Mouse (Mus musculus): ENCODE data around the gene Tmem128.

Gene Tmem128

DNA sequence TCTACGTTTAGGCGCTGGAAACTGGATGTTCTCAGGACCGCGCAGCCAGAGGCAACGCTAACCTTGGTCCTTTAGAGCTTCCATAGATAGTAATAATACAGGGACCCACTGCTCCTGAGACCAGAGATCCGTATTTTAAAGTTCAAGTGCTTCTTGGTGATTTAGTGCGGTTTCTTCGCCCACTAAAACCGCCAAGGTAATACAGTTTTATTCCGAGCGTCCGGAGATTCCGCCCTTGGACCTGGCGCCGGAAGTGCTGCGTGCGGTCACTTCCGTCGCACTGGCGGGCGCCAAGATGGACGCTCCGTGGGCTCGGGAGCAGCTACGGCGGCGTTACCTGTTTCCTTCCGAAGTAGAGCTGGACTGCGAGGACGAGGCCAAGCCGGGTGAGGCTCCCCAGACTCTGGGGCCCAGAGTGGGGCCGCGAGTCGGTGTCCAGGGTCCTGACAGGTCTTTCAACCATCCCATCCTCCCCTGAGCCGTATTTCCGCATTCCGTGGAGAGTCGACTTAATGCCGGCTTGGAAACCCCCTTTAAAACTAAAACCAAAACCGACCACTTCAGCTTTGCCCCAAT lies at the start of gene Tmem128:
Tmem128 (plus strand) TSS at position 79 of the 576 bp plus-strand sequence.
- peak; percentile 80 to 83 for DNase-seq

DNA sequence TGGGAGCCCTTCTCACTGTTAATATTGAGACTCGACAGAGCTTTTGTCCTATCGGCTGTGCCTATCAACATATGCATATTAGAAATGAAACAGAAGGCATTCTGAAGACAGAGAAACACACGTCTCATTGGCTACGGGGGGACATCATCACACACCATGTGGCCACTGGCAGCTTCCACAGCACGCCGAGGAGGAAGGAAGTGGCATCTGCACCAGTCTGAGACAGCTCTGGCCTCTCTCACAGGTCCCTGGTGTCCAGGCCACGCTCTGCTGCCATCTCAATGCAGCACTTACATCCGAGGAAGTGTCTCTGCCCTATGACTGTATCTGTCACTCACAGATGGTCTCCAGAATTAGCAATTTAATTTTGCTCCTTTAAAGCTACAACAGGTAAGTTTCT lies 48.3 kb upstream of the Tmem128 start:
- DNase-seq = no peak

DNA sequence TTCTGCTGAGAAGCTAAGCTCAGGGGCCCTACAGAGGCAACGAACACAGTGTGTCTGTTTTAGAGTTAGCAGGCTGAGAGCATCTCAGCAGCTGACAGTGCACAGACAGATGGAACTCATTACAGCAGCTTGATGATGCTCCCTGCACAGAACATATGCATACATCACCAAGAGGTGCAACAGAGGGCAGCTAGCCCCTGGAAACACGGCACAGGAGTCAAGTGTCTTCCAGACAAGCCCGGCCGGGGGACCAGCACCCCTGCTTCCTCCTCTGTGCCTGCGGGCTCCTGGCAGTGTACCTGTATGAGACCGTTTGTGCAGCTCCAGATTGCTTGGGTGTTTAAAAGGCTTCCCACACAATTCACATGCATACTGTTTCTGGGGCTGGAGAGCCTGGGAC lies 47.0 kb upstream of the Tmem128 start:
- no peak for DNase-seq

DNA sequence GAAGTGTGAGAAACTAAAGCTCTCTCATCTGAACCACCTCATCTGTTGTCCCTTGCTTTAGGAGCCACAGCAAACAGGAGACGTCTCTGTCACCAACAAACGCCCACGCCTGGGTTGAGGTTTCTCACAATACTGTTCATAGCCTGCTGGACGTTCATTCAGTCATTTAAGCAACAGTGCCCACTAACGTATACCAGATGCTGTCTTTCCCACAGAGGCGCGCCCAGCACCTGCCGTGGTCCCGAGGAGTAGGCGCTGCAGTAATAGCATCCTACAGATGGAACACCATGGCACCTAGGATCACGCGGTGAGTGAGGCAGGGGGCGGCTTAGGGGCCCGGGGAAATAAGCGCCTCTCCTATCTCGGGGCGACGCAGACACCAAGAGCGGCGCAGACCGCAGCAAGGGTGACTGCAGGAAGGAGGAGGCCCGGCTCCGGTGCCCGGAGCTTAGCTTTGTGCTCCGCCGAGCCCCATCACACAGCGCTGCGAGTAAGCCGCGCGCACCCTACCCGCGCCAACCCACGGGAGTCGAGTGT lies 40.1 kb upstream of the Tmem128 start:
- DNase-seq = no peak

DNA sequence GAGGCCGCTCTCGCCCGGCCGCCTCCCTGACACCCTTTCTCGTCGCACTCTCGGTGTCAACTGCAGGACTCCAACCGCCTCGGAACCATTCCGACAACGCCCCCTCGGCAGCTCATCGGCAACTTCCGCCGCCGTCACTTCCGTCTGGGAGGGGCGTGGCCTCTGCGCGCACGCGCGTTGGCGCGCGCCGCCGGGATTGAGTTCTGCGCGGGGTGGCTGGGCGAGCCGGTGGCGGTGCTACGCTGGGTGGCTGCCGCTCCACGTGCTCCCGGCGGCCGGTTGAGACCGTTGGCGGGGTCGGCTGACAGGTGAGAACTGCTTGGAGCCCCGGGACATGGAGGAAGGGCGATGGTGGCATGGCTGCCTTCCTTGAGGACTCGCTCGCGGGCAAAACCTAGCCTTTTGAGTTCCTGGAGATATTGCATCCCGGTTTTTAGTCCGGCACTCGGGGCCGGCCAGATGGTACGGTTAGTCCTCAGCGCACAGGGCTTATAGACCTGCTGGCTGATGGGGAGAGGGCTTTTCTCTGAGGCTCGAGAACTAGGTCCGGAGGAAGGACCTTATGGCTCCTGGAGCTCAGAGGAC lies 39.6 kb upstream of the Tmem128 start, which contains the start of the genes Zbtb49 and Lyar:
Zbtb49 (minus strand) TSS at position 130 of the 585 bp plus-strand sequence.
Lyar (plus strand) TSS at position 143 of the 585 bp plus-strand sequence.
- DNase-seq = peak; percentile 97

DNA sequence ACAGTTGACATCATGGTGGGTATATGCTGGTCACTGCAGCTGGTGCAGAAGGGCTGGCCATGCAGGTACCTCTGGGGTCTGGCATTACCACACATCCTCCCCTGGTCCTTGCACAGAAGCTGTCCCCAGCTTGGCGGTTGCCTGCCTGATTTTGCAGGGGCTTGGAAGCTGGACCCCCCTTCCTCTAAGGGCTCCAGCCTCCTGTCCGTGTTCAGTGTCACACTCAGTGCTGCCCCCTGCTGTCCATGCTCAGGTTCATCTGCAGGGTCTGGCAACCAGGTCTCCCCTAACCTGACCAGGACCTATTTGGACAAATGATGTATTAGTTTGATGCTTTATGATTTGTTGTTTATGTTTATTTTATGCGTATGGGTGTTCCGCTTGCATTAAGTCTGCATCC lies 24.6 kb upstream of the Tmem128 start:
- DNase-seq = peak; percentile 77 to 81

GRCm38 (mm10) chr5:38236627-38237026 lies 23.4 kb upstream of the Tmem128 start:
- no peak for DNase-seq

DNA sequence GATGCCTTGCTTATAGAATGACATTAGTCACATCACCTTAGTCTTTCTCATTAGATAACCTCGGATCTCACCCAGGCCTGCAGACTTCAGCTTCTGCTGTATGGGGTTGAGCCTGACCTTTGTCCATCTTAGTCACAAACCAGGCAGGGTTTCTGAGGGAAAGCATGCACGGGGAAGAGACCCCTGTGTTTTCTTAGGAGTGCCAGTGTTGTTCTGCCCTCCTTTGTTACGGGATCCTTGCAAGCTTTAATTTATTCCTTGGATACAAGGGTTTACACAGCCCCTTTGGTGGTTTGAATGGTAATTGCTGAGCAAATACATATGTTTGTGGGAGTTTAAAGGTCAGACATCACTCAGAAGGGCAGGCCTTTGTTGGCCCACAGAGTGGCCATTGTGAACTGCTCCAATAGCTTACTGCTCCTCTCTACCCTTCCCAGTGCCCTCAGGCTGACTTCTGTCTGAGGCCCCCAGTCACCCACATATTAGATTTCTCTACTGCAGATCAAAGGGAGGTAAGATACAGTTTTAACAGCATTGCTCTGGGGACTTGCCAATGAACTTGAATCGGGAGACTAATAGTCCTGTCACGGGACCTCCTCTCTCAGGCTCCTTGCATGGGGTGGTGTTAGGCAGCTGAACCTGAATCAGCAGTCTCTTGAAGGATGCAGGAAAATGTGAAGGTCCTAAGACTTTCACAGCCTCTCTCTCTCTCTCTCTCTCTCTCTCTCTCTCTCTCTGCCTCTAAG lies 19.1 kb upstream of the Tmem128 start:
- no peak for DNase-seq

DNA sequence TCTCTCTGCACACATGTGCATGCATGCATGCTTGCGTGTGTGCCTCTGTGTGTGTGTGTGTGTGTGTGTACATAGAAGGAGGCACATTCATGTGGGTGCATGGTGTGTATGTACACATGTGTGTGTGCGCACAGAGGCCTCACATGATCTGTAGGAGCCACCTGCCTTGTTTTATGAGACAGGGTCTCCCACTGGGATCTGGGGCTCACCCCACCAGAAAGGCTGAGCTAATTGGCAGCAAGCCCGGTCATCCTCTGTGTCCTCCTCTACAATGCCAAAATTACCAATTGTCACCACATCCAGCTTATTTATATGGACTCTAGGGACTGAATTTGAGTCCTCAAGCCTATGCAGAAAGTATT lies 18.5 kb upstream of the Tmem128 start:
- DNase-seq = peak; percentile 69 to 75

DNA sequence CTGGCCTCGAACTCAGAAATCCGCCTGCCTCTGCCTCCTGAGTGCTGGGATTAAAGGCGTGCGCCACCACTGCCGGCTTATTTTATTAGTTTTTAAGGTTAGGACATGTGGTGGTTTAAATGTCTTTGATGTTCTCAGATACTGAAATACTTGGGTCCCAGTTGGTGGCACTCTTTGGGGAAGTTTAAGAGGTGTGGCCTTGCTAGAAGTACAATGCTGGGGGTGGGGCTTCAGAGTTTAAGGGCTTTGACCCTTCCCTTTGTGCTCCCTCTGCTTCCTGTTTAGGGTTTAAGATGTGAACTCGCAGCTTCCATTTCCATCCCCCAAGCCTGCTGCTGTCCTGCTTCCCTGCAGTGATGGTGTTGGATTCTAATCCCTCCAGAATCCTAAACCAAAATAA lies 18.0 kb upstream of the Tmem128 start:
- DNase-seq = peak in 1 of 2 experiments; percentile 1

DNA sequence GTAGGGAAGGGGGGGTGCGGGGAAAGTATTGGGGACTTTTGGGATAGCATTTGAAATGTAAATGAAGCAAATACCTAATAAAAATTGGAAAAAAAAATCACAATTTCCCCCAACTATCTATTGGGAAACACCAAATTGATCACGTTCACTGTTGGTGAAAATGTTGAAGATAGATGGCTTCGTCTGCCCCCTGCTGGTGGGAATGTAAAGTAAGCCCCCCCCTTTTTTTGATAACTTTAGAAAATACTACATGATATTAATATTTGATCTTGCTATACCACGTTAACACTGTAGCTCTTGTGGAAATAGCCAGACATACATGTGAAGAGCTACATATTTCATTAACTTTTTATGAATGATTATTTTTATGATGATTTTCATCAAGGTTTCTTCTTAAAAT lies 4.8 kb upstream of the Tmem128 start:
- no peak for DNase-seq

GRCm38 (mm10) chr5:38255644-38256043 lies 4.3 kb upstream of the Tmem128 start:
- DNase-seq = no peak

DNA sequence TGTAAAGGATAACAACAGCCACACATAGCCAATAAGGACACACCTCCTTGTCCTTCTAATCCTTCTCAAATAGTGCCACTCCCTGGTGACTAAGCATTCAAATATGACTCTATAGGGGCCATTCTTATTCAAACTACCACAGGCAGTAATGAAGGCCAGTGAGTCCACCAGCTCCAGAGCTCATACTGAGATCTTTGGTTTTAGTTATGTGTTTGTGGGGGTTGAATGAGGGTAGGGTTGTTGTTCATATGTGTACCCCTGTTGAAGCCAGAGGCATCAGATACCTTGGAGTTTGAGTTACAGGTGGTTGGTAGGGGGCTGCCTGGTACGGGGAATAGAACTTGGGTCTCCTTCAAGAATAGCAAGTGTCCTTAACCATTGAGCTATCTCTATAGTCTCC lies 3.4 kb upstream of the Tmem128 start:
- no peak for DNase-seq

- DNase-seq = no peak
Measured at GRCm38 (mm10) chr5:38258034-38258772, 1.8 kb upstream of the Tmem128 start.

GRCm38 (mm10) chr5:38258773-38259146 lies 1.2 kb upstream of the Tmem128 start:
- no peak for DNase-seq

GRCm38 (mm10) chr5:38259455-38260106 lies 404 bp upstream of the Tmem128 start:
- no peak for DNase-seq

DNA sequence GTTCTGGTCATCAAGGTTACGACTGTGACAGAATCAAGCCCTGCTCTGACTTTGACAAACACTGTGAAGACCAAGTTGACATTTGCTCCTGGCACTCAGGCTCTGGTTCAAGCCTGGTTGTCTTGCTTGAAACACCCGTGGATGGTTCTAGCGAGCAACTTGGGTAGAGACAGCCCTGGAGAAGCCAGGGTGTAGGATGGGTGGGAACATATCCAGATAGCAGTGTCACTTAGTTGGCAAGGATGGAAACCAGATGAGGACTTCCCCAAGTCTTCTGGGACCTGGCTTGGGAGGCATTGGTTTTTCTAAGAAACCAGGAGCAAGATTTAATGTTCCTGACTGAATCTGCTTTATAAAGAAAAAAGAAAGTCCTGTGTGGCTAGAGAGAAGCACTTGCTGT lies 11.0 kb downstream of the Tmem128 start:
- no peak for DNase-seq

- no peak for DNase-seq
Measured at GRCm38 (mm10) chr5:38273831-38274230, 13.8 kb downstream of the Tmem128 start.

GRCm38 (mm10) chr5:38275771-38276170 lies 15.8 kb downstream of the Tmem128 start, which contains the start of gene Otop1:
Otop1 (plus strand) TSS chr5:38275972.
- no peak for DNase-seq

DNA sequence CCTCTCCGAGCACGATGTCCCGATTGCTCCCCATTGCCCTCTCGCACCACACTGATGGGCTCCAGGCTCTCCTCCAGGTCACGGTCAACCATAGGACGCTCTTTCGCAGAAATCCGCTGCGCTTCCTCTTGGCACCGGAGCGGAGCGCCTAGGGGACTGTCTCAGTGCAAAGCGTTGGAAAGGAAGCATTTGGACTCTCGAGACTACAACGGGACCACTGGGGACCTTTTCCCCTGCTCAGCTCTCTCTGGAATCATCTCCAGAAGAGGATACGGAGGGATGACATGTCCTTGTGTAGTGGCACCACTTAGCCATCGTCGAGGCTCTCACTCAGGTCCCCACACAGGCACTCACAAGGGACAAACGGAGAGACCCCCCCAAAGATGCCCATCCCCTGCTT lies 16.5 kb downstream of the Tmem128 start:
- DNase-seq = no peak

- DNase-seq = peak; percentile 41 to 50
Measured at GRCm38 (mm10) chr5:38277098-38277866, 17.3 kb downstream of the Tmem128 start.

Measured in cerebellum, postnatal 10 days (tissue).